In the genomic region with DNA sequence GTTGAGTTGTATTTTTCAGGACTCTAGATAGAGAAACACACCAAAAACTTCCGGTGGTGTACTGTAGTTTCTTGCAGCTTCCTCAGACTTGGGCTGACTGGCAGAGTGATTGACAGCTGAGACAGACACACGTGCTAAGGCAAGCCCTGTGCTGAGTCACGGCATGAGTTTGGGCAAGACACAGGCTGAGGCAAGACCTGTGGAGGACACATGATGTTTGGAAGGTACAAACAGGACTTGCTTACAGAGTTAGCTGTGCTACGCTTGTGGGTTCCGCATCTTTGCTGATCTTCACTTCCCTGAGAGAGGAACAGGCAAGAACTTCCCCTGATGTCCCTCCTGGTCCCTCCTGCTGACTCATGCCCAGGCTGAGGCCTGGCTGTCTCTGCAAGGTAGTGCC, we compare ENCODE assay signal across 20 mouse cellular contexts. TPM values are rescaled to one million over a fixed set of nuclear protein-coding genes. Genes with fewer than 3 reads are reported as not detected.
DNase-seq lines count a peak whose midpoint lies in the region; ATAC-seq lines count a peak whose summit lies in the region.
"Had no signal": no experiment of that assay in that cellular context is flagged by ENCODE, and none has a peak within 500 bp of the region (broad histone marks: within the 10 kb centered on the region; RNA-seq: fewer than 3 reads in every experiment).

No protein-coding gene starts in this region.

- H3K9me3 ChIP-seq in heart, embryonic 13.5 days = no peaks in the 10 kb centered on the region
- H3K9me3 ChIP-seq: liver, embryonic 15.5 days; neural tube, embryonic 12.5 days had no signal

- peaks cover 5% of the 10 kb centered on the region for H3K36me3 ChIP-seq in heart, embryonic 13.5 days
- H3K36me3 ChIP-seq: liver, embryonic 15.5 days; neural tube, embryonic 12.5 days had no signal

- no peak overlapping the region for H3K9ac ChIP-seq in heart, embryonic 13.5 days
- H3K9ac ChIP-seq: liver, embryonic 15.5 days; neural tube, embryonic 12.5 days had no signal

- DNase-seq in heart, adult 18-20 months = no peak
- DNase-seq in 3T3-L1 (ENCODE audit: low read depth, low spot score) = peak; percentile 57
- peak; percentile 13 for DNase-seq in adrenal gland, postnatal 10 days
- no peak for DNase-seq in cerebellum, adult 9-10 months
- DNase-seq in yolk sac, embryonic 10.5 days (ENCODE audit: low spot score) = no peak
- DNase-seq in testis, postnatal 14 days (ENCODE audit: low spot score) = no peak
- DNase-seq: cerebellum, adult 8-10 months; heart, adult 2 months; heart, postnatal 10 days; kidney, adult 18-20 months; kidney, postnatal 36 days had no signal

- no peak overlapping the region for H3K4me3 ChIP-seq in heart, embryonic 13.5 days
- H3K4me3 ChIP-seq: heart, adult 2 months; liver, embryonic 15.5 days; neural tube, embryonic 12.5 days had no signal

- peaks cover 53% of the 10 kb centered on the region for H3K4me1 ChIP-seq in heart, embryonic 13.5 days
- H3K4me1 ChIP-seq: liver, embryonic 15.5 days; neural tube, embryonic 12.5 days had no signal

- H3K4me2 ChIP-seq in heart, embryonic 13.5 days = no peak overlapping the region
- H3K4me2 ChIP-seq: liver, embryonic 15.5 days; neural tube, embryonic 12.5 days had no signal

- H3K27ac ChIP-seq in heart, embryonic 13.5 days (replicated peaks) = 0 out of 2 replicates have a peak overlapping the region, but pooled peaks have one; percentile 12
- H3K27ac ChIP-seq: heart, adult 2 months; hindbrain, postnatal 0 days; liver, embryonic 15.5 days; macrophage; neural tube, embryonic 12.5 days had no signal

- WGBS in heart, embryonic 13.5 days = 67% methylated on average over 5 of the region's 5 CpGs

- no peaks in the 10 kb centered on the region for H3K27me3 ChIP-seq in heart, embryonic 13.5 days (replicated peaks)
- H3K27me3 ChIP-seq: liver, embryonic 15.5 days; neural tube, embryonic 12.5 days had no signal

- no peak for ATAC-seq in heart, embryonic 13.5 days (ENCODE audit: extremely low read depth, insufficient number of reproducible peaks, low FRiP score, low TSS enrichment)
- ATAC-seq in megakaryocyte progenitor cell, adult 5-6 weeks (replicated peaks; ENCODE audit: poor library complexity) = peak; percentile 75
- ATAC-seq: forebrain, embryonic 14.5 days; hindbrain, postnatal 0 days; midbrain, embryonic 16.5 days had no signal

RNA-seq across cellular contexts. Expression of a gene that starts 17.3 kb away (rescaled TPM):
- polyA plus RNA-seq in heart, embryonic 13.5 days (2015; fragmentation: Nextera tagmentation; extraction: Ambion mirVana) = 10.3 and 12.3 TPM in 2 replicates
- total RNA-seq in heart, adult 18-20 months (2021) = 10 to 100 TPM; 71.9 to 73.5 TPM
- 10 to 100 TPM; 16.3 to 19.3 TPM for total RNA-seq in adrenal gland, postnatal 10 days (2021)
- total RNA-seq in megakaryocyte progenitor cell, adult 5-6 weeks (2015) = 13.3 and 14.6 TPM in 2 replicates
- 17.9 and 26.8 TPM in 2 replicates for total RNA-seq in megakaryocyte progenitor cell, adult 5-6 weeks (2017)

RNA-seq across cellular contexts. Expression of a gene that starts 55.7 kb away (rescaled TPM):
- polyA plus RNA-seq in heart, embryonic 13.5 days (2015; fragmentation: Nextera tagmentation; extraction: Ambion mirVana) = 18.5 and 21.3 TPM in 2 replicates
- 1 to 10 TPM; 3.0 to 4.0 TPM for total RNA-seq in heart, adult 18-20 months (2021)
- total RNA-seq in adrenal gland, postnatal 10 days (2021) = 1 to 10 TPM; 8.1 to 8.7 TPM
- 6.0 and 8.5 TPM in 2 replicates for total RNA-seq in megakaryocyte progenitor cell, adult 5-6 weeks (2015)
- 6.8 and 8.3 TPM in 2 replicates for total RNA-seq in megakaryocyte progenitor cell, adult 5-6 weeks (2017)
- total RNA-seq: MEL had no signal

Comparison
In these comparisons a context has a peak if more than half of its experiments do, and no peak if none do; other contexts are left out.
1. DNase-seq: peak in 3T3-L1 (single experiment) and adrenal gland, postnatal 10 days (single experiment); none in heart, adult 18-20 months (0 of 2), cerebellum, adult 9-10 months (single experiment), yolk sac, embryonic 10.5 days (single experiment) and testis, postnatal 14 days (single experiment).